Mouse (Mus musculus) embryonic fibroblast, embryonic 13.5 days (primary cell): ENCODE results near the gene Fbxl12. TPM values are rescaled to one million over a fixed set of nuclear protein-coding genes. Genes with fewer than 3 reads are reported as not detected.
"Not testable (repeated sequence)": the region's sequence is repeated elsewhere in the genome, so short reads cannot be mapped to it uniquely, and the experiment has no call there.

Experiments
- H3K27ac ChIP-seq: 2 replicates; pipeline ENCODE4 v1.5.1; 2012; ENCODE audit warnings: low read length, control low read depth, inconsistent platforms; ENCODE audit not compliant: insufficient read depth
- H3K4me1 ChIP-seq: 2 replicates; pipeline ENCODE4 v1.6.1; 2011; ENCODE audit warnings: low read length; ENCODE audit not compliant: control insufficient read depth, insufficient read depth
- H3K4me3 ChIP-seq: 2 replicates; pipeline ENCODE4 v1.5.1; 2011; ENCODE audit warnings: mild to moderate bottlenecking, control low read depth, low read length; ENCODE audit not compliant: insufficient read depth
- CTCF ChIP-seq: IDR thresholded peaks from 2 replicates; pipeline ENCODE4 v1.5.1; 2011; ENCODE audit warnings: mild to moderate bottlenecking, control low read depth, low read length, moderate library complexity, borderline replicate concordance; ENCODE audit not compliant: insufficient read depth
- POLR2A ChIP-seq: IDR thresholded peaks from 2 replicates; pipeline ENCODE4 v1.6.1; 2011; ENCODE audit warnings: low read depth, mild to moderate bottlenecking, control low read depth, low read length, moderate library complexity
- polyA plus RNA-seq: library from polyadenylated mRNA; stranded (reverse); fragments of >200 nt; gene quantifications from 2 replicates; pipeline ENCODE4 v1.2.4, GENCODE M21; 2011; ENCODE audit warnings: low read depth; ENCODE audit not compliant: missing spikeins, insufficient read length

Gene Fbxl12
- polyA plus RNA-seq, result 18.3 and 18.9 TPM in 2 replicates

- H3K4me1 ChIP-seq, result no peaks in the 10 kb centered on the region
- peak within 1 kb of the TSS; percentile 48 for H3K27ac ChIP-seq
- TF ChIP-seq CTCF, result no peak
- peak; percentile 82 for TF ChIP-seq POLR2A
Measured at GRCm38 (mm10) chr9:20644360-20645081, at the start of gene Fbxl12. Gene Fbxl12, minus strand, starts transcription at chr9:20644767.

GRCm38 (mm10) chr9:20692863-20693262 is 48.3 kb upstream of the Fbxl12 start:
- Histone ChIP-seq H3K4me3 (no peak overlapping the region), H3K27ac (no peak overlapping the region), H3K4me1 (no peaks in the 10 kb centered on the region)
- no peak for TF ChIP-seq POLR2A
- no peak for TF ChIP-seq CTCF

More at GRCm38 (mm10) chr9:20644360-20645081, at the start of gene Fbxl12:
- H3K4me3 ChIP-seq, result peak within 1 kb of the TSS; percentile 91

GRCm38 (mm10) chr9:20690449-20690848 is 45.9 kb upstream of the Fbxl12 start:
- not testable (repeated sequence) for H3K4me3 ChIP-seq, H3K4me1 ChIP-seq, H3K27ac ChIP-seq

GRCm38 (mm10) chr9:20689913-20690312 is 45.3 kb upstream of the Fbxl12 start:
- TF ChIP-seq POLR2A (no peak), CTCF (no peak)
- Histone ChIP-seq H3K4me3 (no peak overlapping the region), H3K27ac (no peak overlapping the region), H3K4me1 (no peaks in the 10 kb centered on the region)

GRCm38 (mm10) chr9:20689403-20689802 is 44.8 kb upstream of the Fbxl12 start:
- H3K4me3 ChIP-seq, result no peak overlapping the region
- TF ChIP-seq POLR2A (no peak), CTCF (no peak)
- H3K4me1 ChIP-seq, result no peaks in the 10 kb centered on the region
- H3K27ac ChIP-seq, result no peak overlapping the region

- no peaks in the 10 kb centered on the region for H3K4me1 ChIP-seq
Measured at GRCm38 (mm10) chr9:20685081-20685861, 40.7 kb upstream of the Fbxl12 start.

GRCm38 (mm10) chr9:20682389-20682722 is 37.8 kb upstream of the Fbxl12 start:
- Histone ChIP-seq H3K4me3 (no peak overlapping the region), H3K4me1 (no peaks in the 10 kb centered on the region), H3K27ac (no peak overlapping the region)
- TF ChIP-seq CTCF (no peak), POLR2A (no peak)

More at GRCm38 (mm10) chr9:20685081-20685861, 40.7 kb upstream of the Fbxl12 start:
- Histone ChIP-seq H3K27ac (no peak overlapping the region), H3K4me3 (no peak overlapping the region)
- no peak for TF ChIP-seq CTCF
- TF ChIP-seq POLR2A, result no peak

GRCm38 (mm10) chr9:20681546-20682388 is 37.2 kb upstream of the Fbxl12 start:
- H3K27ac ChIP-seq, result no peak overlapping the region
- H3K4me1 ChIP-seq, result no peaks in the 10 kb centered on the region
- no peak overlapping the region for H3K4me3 ChIP-seq
- TF ChIP-seq CTCF (no peak), POLR2A (no peak)

- no peaks in the 10 kb centered on the region for H3K4me1 ChIP-seq
- TF ChIP-seq CTCF, result no peak
- TF ChIP-seq POLR2A, result no peak
- no peak overlapping the region for H3K27ac ChIP-seq
- no peak overlapping the region for H3K4me3 ChIP-seq
Measured at GRCm38 (mm10) chr9:20680378-20680958, 35.9 kb upstream of the Fbxl12 start.
